Mouse (Mus musculus): ENCODE measurements around the gene Ap2a2.
"Not testable (repeated sequence)": the region's sequence is repeated elsewhere in the genome, so short reads cannot be mapped to it uniquely, and the experiment has no call there.

Gene Ap2a2

GRCm38 (mm10) chr7:141559726-141560325, 2.1 kb upstream of the Ap2a2 start:
- no peak for DNase-seq (ENCODE audit: low spot score in 2 of 2)

- DNase-seq (ENCODE audit: low spot score in 2 of 2): no peak
Measured at GRCm38 (mm10) chr7:141560471-141560870, 1.5 kb upstream of the Ap2a2 start.

GRCm38 (mm10) chr7:141562421-141562851, 463 bp downstream of the Ap2a2 start:
- no peak for DNase-seq (ENCODE audit: low spot score in 2 of 2)

- peak; percentile 20 to 40 for DNase-seq (ENCODE audit: low spot score in 2 of 2)
Measured at GRCm38 (mm10) chr7:141562852-141563427, 967 bp downstream of the Ap2a2 start.

- no peak for DNase-seq (ENCODE audit: low spot score in 2 of 2)
Measured at GRCm38 (mm10) chr7:141564561-141564960, 2.6 kb downstream of the Ap2a2 start.

GRCm38 (mm10) chr7:141566587-141566986, 4.6 kb downstream of the Ap2a2 start:
- DNase-seq (ENCODE audit: low spot score in 2 of 2): no peak

- DNase-seq (ENCODE audit: low spot score in 2 of 2): no peak
Measured at GRCm38 (mm10) chr7:141569283-141569803, 7.4 kb downstream of the Ap2a2 start.

GRCm38 (mm10) chr7:141569916-141570315, 7.9 kb downstream of the Ap2a2 start:
- DNase-seq (ENCODE audit: low spot score in 2 of 2): no peak

GRCm38 (mm10) chr7:141570625-141571295, 8.8 kb downstream of the Ap2a2 start:
- no peak for DNase-seq (ENCODE audit: low spot score in 2 of 2)

GRCm38 (mm10) chr7:141574041-141574440, 12.1 kb downstream of the Ap2a2 start:
- DNase-seq (ENCODE audit: low spot score in 2 of 2): no peak

GRCm38 (mm10) chr7:141575481-141575880, 13.5 kb downstream of the Ap2a2 start:
- DNase-seq (ENCODE audit: low spot score in 2 of 2): no peak

GRCm38 (mm10) chr7:141577801-141578200, 15.8 kb downstream of the Ap2a2 start:
- no peak for DNase-seq (ENCODE audit: low spot score in 2 of 2)

- no peak for DNase-seq (ENCODE audit: low spot score in 2 of 2)
Measured at GRCm38 (mm10) chr7:141578511-141578910, 16.5 kb downstream of the Ap2a2 start.

- DNase-seq (ENCODE audit: low spot score in 2 of 2): no peak
Measured at GRCm38 (mm10) chr7:141578943-141579342, 17.0 kb downstream of the Ap2a2 start.

GRCm38 (mm10) chr7:141581323-141581722, 19.4 kb downstream of the Ap2a2 start:
- no peak for DNase-seq (ENCODE audit: low spot score in 2 of 2)

- no peak for DNase-seq (ENCODE audit: low spot score in 2 of 2)
Measured at GRCm38 (mm10) chr7:141584048-141584841, 22.3 kb downstream of the Ap2a2 start.

GRCm38 (mm10) chr7:141585288-141585687, 23.3 kb downstream of the Ap2a2 start:
- DNase-seq (ENCODE audit: low spot score in 2 of 2): no peak

GRCm38 (mm10) chr7:141585881-141586280, 23.9 kb downstream of the Ap2a2 start:
- DNase-seq (ENCODE audit: low spot score in 2 of 2): no peak

- no peak for DNase-seq (ENCODE audit: low spot score in 2 of 2)
Measured at GRCm38 (mm10) chr7:141588890-141589289, 26.9 kb downstream of the Ap2a2 start.

GRCm38 (mm10) chr7:141590249-141590648, 28.3 kb downstream of the Ap2a2 start:
- DNase-seq (ENCODE audit: low spot score in 2 of 2): not testable (repeated sequence)

GRCm38 (mm10) chr7:141590959-141591358, 29.0 kb downstream of the Ap2a2 start:
- no peak for DNase-seq (ENCODE audit: low spot score in 2 of 2)

GRCm38 (mm10) chr7:141592096-141592495, 30.1 kb downstream of the Ap2a2 start:
- DNase-seq (ENCODE audit: low spot score in 2 of 2): no peak
